Mouse (Mus musculus) 416B (cell line): ENCODE results near the gene Cemip.
"Not testable (repeated sequence)": the region's sequence is repeated elsewhere in the genome, so short reads cannot be mapped to it uniquely, and the experiment has no call there.

Source experiments
- DNase-seq: peaks from one replicate; pipeline ENCODE4 v3.0.0; 2011; ENCODE audit warnings: low read depth

The Cemip gene

DNA sequence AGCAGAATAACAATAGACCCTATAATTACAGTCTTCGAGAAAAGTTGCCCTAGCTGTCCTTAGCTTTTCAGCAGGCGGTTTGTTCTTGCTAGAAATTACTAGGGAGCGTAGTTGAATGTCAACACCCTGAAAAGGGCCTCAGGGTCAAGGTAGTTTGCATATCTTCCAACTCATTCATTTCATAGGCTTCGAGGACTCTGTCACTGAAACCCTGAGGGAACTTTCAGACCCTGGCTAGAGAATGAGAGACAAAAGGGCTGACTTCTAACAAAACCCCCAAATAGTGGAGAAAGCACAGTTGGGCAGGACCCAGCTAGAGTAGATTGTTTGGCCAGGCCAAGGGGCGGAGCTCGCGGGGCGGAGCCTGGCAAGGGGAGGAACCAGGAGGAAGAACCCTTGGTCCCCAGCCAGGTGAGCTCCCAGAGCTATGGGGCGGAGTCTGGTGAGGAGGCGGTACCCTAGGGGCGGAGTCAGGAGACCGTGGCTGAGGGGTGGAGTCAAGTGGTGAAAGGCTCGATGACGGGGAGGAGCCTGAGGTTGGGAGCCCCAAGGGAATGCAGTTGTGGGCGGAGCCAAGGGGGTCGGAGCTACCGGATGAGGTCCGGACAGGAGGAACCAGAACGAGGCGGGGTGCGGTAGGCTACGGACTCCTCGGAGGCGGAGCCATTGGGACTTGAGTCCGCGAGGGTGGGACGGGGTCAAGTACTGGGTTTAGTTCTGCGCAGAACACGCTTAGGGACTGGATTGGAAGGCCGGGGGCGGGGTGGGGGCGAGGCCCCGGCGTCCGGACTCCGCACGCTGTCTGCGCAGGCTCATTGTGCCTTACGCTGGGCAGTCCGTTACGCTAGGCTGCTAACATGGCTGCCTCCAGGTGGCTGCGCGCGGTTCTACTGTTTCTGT lies 194.6 kb downstream of the Cemip start:
- DNase-seq: peak; percentile 100

DNA sequence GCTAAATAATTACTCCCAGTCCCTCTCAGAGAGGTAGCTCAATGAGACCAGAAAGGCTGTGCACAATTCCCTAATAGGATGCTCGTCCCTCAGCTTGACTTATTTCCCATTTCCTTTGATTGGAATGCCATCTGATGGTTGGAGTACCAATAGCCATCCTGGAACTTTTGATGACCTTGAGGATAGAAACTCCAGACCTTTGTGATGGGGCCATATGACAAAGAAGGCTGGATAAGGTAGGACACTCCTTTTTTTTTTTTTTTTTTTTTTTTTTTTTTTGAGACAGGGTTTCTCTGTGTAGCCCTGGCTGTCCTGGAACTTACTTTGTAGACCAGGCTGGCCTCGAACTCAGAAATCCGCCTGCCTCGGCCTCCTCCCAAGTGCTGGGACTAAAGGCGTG lies 196.4 kb downstream of the Cemip start:
- DNase-seq: not testable (repeated sequence)

DNA sequence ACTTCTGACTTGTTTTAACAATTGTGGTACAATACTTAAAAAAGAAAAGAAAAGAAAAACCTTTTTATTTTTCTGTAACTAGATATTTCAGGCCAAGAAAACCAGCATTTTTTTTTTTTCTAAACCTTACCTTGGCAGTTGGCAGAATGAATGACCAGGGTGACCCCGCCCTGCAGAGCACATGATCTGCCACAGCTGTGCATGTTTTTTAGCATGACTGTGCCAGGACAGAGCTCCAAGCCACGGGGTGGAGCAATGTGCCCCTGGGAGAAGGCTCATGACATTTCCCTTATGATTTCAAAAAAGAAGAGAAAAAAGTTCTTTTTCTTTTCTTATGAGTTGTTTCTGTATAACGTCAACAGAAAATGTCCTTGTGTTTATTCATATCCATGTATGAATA lies 196.9 kb downstream of the Cemip start:
- peak; percentile 45 for DNase-seq

DNA sequence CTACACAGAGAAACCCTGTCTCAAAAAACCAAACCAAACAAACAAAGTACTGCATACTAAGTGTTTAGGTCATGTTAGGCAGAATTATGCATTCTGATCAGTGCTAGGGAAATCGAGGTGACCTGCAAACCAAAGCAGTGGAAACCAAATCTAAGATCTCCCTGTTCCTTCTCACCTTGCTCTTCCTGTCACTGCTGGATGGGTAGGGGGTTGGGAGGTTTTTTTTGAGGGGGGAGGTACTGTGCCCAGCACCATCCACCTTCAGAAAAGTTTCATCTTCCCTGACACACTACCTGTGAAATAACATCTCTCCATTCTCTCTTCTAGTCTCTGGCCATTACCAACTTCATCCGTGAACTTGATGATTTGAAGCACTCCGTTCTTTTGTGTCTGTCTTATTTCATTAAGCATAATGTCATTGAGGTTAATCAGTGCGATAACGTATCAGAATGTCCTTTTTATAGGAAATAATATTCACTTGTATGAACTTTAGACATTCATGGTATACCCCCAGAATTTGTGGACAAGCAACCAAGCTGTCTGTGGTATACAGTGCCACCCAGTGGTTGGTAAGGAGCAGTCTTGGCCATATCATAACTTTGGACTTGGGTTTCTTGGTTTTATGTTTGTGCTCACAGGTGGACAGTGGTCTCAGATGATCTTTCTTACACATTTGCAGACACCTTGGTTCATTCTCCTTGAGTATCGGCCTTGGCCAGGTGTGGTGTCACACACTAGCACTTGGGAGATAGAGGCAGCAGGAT lies 199.8 kb downstream of the Cemip start:
- DNase-seq: peak; percentile 68

DNA sequence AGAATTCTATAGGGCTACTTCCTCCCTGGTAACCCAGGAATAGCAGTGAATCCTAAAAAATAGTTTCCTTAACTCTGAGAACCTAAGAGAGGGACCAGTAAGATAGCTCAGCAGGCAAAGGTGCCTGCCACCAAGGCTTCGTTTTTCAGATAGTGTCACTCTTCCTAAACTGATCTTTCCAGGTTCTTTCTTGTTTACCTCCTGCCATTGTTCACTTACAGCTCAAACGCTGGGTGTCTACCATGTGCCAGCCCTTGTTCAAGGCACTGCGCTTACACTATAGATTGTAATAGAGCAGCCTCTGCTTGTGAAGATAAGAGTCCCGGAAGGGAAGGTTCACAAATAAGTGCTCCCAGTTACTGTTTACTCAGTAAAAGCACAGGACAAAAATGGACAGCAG lies 200.5 kb downstream of the Cemip start:
- DNase-seq: no peak

DNA sequence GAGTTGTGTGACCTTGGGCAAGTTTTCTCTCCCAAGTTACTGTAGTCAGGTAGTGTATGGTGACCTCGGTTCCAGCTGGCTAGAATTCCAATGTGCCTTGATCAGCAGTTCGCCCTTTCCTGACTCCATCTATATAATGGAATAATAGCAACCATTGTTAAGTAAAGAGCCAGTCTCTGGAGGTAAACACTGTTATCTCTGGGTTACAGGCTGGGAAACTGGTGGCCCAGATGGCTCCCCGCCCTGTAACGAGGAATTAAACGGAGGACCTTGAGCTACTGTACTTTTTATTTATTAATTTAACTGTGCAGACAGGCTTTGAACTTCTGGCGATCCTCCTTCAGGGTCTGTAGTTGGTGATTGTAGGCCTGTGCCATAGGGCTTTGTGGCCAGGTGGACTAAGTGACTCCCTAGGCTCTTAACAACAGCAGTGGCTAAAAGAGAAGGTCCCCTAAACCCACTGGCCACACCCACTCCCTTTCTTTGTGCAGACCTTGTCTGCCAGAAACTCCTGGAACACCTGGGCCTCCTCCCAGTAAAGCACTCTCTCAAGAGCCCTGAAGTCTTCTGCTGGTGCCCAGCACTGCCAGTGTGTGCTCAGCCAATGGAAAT lies 201.3 kb downstream of the Cemip start:
- no peak for DNase-seq

DNA sequence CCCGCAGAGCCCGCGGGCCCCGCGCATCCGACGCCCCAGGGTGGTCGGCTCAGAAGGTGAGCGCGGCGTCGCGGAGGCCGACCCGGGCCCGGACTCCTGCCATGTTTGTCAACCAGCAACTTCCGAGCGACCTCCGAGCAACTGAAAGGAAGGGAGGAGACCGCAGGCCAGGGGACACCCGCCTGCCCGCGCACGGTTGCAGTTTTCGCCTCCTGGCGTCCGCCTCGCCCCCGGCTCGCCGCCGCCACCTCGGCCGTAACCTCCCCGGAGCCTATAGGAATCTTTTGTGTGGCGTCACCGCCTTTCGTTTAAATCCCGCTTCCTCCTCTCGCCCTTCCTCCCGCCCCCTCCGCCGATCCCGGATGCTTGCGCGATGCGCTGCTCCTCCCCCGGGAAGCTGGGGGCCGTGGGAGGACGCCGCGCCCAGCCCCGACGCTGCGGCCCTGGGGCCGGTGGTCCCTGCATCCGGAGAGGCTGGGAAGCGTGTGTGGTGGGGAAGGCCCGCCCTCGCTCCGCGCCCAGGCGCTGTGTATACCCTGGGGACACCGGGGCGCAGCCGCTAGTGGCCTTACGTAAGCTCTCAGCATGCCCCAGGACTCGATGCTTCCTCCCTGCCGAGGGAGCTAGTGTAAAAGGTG lies 202.2 kb downstream of the Cemip start, which contains the start of the genes Tlnrd1 and Mesd:
Tlnrd1 (minus strand) TSS at position 285 of the 638 bp plus-strand sequence.
Mesd (plus strand) TSS at position 446 of the 638 bp plus-strand sequence.
- peak; percentile 95 for DNase-seq

DNA sequence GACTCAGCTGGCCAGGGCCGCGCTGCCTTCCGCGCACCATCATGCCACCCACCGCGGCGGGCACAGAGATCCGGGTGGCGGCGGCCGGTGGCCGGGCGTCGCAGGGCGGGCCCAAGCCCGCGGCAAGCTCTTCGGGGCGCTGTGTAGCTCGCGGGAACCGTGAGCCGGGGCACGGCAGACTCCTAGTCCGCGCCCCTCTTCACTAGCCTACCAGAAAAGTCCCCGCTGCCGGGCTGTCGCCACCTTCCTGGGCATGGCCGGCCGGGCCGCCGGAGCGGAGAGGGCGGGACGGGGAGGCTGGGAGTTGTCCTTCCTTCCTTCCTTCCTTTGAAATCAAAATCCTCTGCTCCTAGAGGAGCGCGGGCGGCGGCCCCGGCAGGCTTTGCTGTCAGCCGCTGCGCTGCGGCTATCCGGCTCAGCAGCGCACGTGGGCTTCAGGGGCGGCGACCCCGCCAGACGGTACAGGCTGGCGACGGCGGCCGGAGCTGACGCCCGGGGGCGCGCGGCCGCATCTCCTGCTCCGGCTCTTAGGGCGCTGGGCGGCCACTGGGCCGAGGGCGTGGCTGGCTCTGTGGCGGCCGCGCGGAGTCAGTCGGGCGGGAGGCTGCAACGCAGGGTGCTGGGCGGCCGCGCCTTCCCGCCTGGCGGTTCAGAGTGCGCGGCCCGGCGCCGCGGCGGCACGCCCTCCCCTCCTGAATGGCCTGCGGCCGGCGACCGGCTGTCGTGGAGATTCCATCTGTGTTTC lies 202.9 kb downstream of the Cemip start:
- DNase-seq: peak; percentile 63
